Mouse (Mus musculus): ENCODE data around the gene Pdia6. TPM values are rescaled to one million over a fixed set of nuclear protein-coding genes. Genes with fewer than 3 reads are reported as not detected.

Gene Pdia6
- 456 and 462 TPM in 2 replicates for polyA plus RNA-seq (2016; fragmentation: Nextera tagmentation; extraction: Ambion mirVana)

- H3K9me3 ChIP-seq: no peaks in the 10 kb centered on the region
- WGBS: 2% methylated on average over 46 of the region's 48 CpGs
- peak; percentile 99 for ATAC-seq (ENCODE audit: low FRiP score, low read depth)
- peaks cover 22% of the 10 kb centered on the region for H3K4me1 ChIP-seq
- peak within 1 kb of the TSS; percentile 90 for H3K4me3 ChIP-seq
- H3K36me3 ChIP-seq: peaks cover 24% of the 10 kb centered on the region
- no peaks in the 10 kb centered on the region for H3K27me3 ChIP-seq (replicated peaks)
- peak within 1 kb of the TSS; percentile 46; the same call in 1 of the 2 replicates for H3K27ac ChIP-seq
- peak within 1 kb of the TSS; percentile 77 for H3K4me2 ChIP-seq (replicated peaks)
- H3K9ac ChIP-seq: peak within 1 kb of the TSS; percentile 86
Measured at GRCm38 (mm10) chr12:17265971-17266672, at the start of gene Pdia6. Gene Pdia6 (plus strand): TSS chr12:17266545.

DNA sequence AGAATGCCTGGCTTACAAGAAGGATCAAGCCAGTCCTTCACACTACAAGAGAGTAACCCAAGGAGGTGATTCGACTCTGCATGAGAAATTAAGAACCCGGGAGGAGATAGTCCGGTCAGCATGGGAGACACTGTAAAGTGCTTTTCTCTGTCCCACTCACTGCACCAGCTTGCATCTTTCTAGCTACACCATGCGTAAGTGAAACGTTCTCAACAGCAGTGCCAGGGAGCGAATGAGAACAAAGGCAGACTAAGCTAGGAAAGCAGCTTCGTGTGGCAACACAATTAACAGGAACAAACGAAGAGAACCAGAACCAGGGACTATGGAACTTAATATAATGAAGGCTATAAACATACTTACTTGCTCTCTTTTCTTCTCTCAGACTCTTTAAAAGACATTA is 48.0 kb upstream of the Pdia6 start:
- WGBS: 56% methylated on average over 8 of the region's 8 CpGs

DNA sequence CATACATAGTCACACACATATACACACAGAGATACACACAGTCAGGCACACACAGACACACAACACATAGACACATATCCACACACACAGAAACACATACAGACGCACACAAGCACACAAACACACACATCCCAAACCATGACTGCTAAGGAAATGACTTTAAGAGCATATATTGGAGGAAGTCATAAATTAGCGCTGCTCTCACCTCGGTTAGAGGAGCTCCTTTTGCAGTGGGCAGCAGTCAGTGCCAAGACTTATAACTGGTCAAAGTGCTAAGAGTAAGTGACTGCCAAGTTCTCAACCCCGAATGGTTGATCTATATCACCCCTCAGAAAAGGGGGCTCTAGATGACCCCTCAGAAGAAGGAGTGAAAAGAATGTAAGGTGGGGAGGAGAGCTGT is 47.2 kb upstream of the Pdia6 start:
- no peaks in the 10 kb centered on the region for H3K36me3 ChIP-seq
- H3K4me3 ChIP-seq: no peak overlapping the region
- ATAC-seq (ENCODE audit: low FRiP score, low read depth): no peak
- H3K27ac ChIP-seq: no peak overlapping the region
- no peaks in the 10 kb centered on the region for H3K27me3 ChIP-seq (replicated peaks)
- H3K9me3 ChIP-seq: no peaks in the 10 kb centered on the region
- WGBS: 67% methylated on average over 4 of the region's 4 CpGs
- no peaks in the 10 kb centered on the region for H3K4me1 ChIP-seq
- H3K9ac ChIP-seq: no peak overlapping the region
- H3K4me2 ChIP-seq (replicated peaks): no peak overlapping the region

More for the DNA sequence above, 48.0 kb upstream of the Pdia6 start:
- H3K36me3 ChIP-seq: no peaks in the 10 kb centered on the region
- H3K4me1 ChIP-seq: no peaks in the 10 kb centered on the region
- H3K27ac ChIP-seq: no peak overlapping the region
- no peak overlapping the region for H3K4me2 ChIP-seq (replicated peaks)
- ATAC-seq (ENCODE audit: low FRiP score, low read depth): no peak
- no peak overlapping the region for H3K4me3 ChIP-seq
- H3K9me3 ChIP-seq: no peaks in the 10 kb centered on the region
- H3K27me3 ChIP-seq (replicated peaks): no peaks in the 10 kb centered on the region
- H3K9ac ChIP-seq: no peak overlapping the region

DNA sequence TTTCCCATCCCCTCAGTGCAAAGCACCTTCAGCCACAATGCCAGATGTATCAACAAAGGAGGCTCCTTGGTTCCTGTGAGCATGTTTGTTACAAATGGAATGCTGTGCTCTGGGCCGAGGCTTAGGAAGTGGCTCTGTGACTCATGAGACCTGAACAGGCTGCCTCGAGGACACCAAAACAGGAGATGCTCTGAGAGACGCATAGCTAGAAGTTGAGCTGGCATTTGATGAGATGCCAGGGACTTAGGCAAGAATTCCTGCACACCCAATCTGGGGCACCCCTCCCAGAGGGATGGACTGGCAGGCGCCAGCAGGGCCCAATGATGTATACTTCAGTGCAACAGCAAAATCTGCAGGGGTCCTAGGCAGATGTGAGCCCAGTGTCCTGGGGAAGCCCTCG is 45.7 kb upstream of the Pdia6 start:
- H3K4me1 ChIP-seq: no peaks in the 10 kb centered on the region
- H3K4me2 ChIP-seq (replicated peaks): no peak overlapping the region
- H3K9ac ChIP-seq: no peak overlapping the region
- no peak for ATAC-seq (ENCODE audit: low FRiP score, low read depth)
- H3K27me3 ChIP-seq (replicated peaks): no peaks in the 10 kb centered on the region
- no peak overlapping the region for H3K27ac ChIP-seq
- no peaks in the 10 kb centered on the region for H3K9me3 ChIP-seq
- H3K36me3 ChIP-seq: no peaks in the 10 kb centered on the region
- no peak overlapping the region for H3K4me3 ChIP-seq
- WGBS: 78% methylated on average over 5 of the region's 5 CpGs

DNA sequence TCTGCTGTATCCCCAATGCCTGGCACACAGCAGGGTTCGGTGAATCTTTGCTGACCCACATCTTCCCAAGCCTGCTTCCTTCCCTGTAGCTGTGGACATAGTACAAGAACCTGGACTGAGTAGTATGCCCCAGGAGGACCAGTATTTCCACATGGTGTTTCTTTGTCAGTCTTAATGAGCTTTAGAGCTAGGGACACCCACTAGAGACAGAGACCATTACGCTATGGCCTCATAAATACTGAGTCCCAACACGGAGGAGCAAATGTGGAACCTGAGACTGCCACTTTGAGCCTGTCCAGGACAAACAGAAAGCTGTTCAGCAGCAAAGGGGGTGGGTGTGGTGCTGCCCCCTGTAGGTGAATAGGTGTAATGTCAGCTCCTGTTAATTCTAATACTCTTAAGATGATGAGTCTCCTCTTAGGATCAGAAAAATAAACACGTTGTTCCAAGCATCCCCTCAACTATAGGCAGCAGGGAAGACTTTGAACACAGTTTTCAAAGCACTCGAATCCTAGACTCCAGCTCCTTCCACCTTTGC is 44.4 kb upstream of the Pdia6 start:
- Histone ChIP-seq H3K27me3 (replicated peaks) (no peaks in the 10 kb centered on the region), H3K27ac (no peak overlapping the region), H3K4me2 (replicated peaks) (no peak overlapping the region), H3K36me3 (no peaks in the 10 kb centered on the region), H3K4me1 (no peaks in the 10 kb centered on the region), H3K9ac (no peak overlapping the region), H3K4me3 (no peak overlapping the region), H3K9me3 (no peaks in the 10 kb centered on the region)
- 48% methylated on average over 5 of the region's 5 CpGs for WGBS
- no peak for ATAC-seq (ENCODE audit: low FRiP score, low read depth)

- no peak overlapping the region for H3K9ac ChIP-seq
- H3K27me3 ChIP-seq (replicated peaks): no peaks in the 10 kb centered on the region
- 31% methylated on average over 3 of the region's 3 CpGs for WGBS
- ATAC-seq (ENCODE audit: low FRiP score, low read depth): no peak
- no peak overlapping the region for H3K4me3 ChIP-seq
- H3K4me1 ChIP-seq: no peaks in the 10 kb centered on the region
- H3K9me3 ChIP-seq: no peaks in the 10 kb centered on the region
- H3K36me3 ChIP-seq: no peaks in the 10 kb centered on the region
- no peak overlapping the region for H3K4me2 ChIP-seq (replicated peaks)
- no peak overlapping the region for H3K27ac ChIP-seq
Measured at GRCm38 (mm10) chr12:17223050-17223449, 43.3 kb upstream of the Pdia6 start.

DNA sequence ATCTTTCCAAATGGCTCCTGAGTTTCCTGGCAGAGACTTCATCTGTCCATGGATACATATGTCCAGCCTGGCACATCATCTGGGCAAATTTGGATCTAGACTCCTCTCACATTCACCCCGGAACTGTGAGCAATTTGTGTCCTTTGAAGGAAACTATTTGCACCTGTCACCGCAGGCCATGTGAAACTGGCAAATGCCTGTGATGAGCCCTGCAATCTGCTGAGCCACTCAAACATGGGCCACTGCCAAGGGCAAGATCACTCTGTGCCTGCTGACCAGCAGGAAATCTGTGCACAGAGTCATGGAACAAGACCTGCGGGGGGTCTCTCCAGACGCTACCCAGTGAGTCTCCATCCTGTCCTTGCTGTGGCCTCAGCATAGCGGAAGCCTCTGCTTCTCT is 41.3 kb upstream of the Pdia6 start:
- H3K4me1 ChIP-seq: no peaks in the 10 kb centered on the region

DNA sequence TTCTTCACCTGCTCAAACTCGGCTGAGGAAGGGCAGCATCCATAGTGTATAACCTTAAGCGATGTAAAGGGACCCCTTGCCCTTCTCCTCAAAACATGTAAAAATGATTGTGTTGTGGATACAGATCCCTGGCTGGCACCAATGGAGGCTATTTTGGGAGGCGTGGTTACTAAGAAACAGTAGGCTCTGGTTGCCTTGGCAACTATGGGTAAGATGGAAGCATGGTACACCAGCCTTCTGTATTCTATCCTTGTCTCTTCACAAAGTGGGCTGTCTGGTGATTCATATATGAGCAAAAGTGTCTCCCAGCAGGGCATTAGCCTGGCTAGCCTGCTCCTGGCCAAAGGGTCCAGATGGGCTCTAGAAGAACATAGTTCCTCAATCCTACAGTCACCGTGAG is 38.4 kb upstream of the Pdia6 start:
- H3K9ac ChIP-seq: no peak overlapping the region
- WGBS: 71% methylated on average over 4 of the region's 4 CpGs
- no peaks in the 10 kb centered on the region for H3K36me3 ChIP-seq
- no peaks in the 10 kb centered on the region for H3K9me3 ChIP-seq
- no peak overlapping the region for H3K4me3 ChIP-seq
- no peaks in the 10 kb centered on the region for H3K27me3 ChIP-seq (replicated peaks)
- no peaks in the 10 kb centered on the region for H3K4me1 ChIP-seq
- no peak for ATAC-seq (ENCODE audit: low FRiP score, low read depth)
- no peak overlapping the region for H3K4me2 ChIP-seq (replicated peaks)
- H3K27ac ChIP-seq: no peak overlapping the region

More for the DNA sequence above, 41.3 kb upstream of the Pdia6 start:
- no peaks in the 10 kb centered on the region for H3K36me3 ChIP-seq
- H3K27me3 ChIP-seq (replicated peaks): no peaks in the 10 kb centered on the region
- H3K4me2 ChIP-seq (replicated peaks): no peak overlapping the region
- H3K27ac ChIP-seq: no peak overlapping the region
- no peak overlapping the region for H3K4me3 ChIP-seq
- ATAC-seq (ENCODE audit: low FRiP score, low read depth): no peak
- no peak overlapping the region for H3K9ac ChIP-seq
- WGBS: 78% methylated on average over 5 of the region's 5 CpGs
- no peaks in the 10 kb centered on the region for H3K9me3 ChIP-seq

DNA sequence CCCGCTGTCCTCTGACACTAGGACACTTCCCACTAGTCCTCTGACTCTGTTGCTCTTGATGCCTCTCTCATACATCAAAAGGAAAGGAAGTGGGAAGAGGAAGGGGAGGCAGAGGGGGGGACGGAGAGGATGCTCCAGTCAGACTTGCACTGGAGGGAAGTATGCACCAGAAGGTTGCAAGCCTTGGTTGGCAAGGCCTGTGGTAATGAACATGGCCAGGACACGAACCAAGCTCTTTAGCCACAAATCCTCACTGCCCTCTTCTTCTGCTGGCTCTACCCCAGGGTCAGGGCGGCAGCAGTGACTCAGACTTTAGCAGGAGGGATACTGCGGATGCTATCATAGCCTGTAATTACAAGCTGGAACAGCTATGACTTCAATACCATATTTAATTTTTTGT is 35.8 kb upstream of the Pdia6 start:
- H3K4me3 ChIP-seq: no peak overlapping the region
- H3K4me2 ChIP-seq (replicated peaks): no peak overlapping the region
- WGBS: 73% methylated on average over 5 of the region's 5 CpGs
- no peaks in the 10 kb centered on the region for H3K27me3 ChIP-seq (replicated peaks)
- no peaks in the 10 kb centered on the region for H3K4me1 ChIP-seq
- no peak overlapping the region for H3K9ac ChIP-seq
- no peaks in the 10 kb centered on the region for H3K36me3 ChIP-seq
- no peak overlapping the region for H3K27ac ChIP-seq
- no peak for ATAC-seq (ENCODE audit: low FRiP score, low read depth)
- no peaks in the 10 kb centered on the region for H3K9me3 ChIP-seq

DNA sequence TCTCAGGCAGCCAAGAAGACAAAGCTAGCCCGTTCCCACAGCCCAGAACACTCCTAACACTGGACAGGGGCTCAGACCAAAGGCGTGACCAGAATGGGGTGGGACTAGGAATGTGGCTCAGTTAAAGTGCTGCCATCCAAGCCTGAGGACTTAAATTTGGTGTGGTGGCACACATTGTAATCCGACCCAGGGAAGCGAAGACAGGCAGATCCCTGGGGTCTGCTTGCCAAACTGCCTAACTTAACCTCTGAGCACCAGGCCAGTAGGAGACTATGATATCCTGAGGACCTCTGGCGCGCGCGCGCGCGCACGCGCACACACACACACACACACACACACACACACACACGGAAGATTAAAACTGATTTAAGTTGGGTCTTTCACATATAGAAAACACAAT is 34.8 kb upstream of the Pdia6 start:
- Histone ChIP-seq H3K4me3 (no peak overlapping the region), H3K36me3 (no peaks in the 10 kb centered on the region), H3K27me3 (replicated peaks) (no peaks in the 10 kb centered on the region), H3K4me2 (replicated peaks) (no peak overlapping the region), H3K4me1 (no peaks in the 10 kb centered on the region), H3K9me3 (no peaks in the 10 kb centered on the region), H3K9ac (no peak overlapping the region), H3K27ac (no peak overlapping the region)
- WGBS: 86% methylated on average over 14 of the region's 14 CpGs
- ATAC-seq (ENCODE audit: low FRiP score, low read depth): no peak

- Histone ChIP-seq H3K27me3 (replicated peaks) (no peaks in the 10 kb centered on the region), H3K4me2 (replicated peaks) (no peak overlapping the region), H3K9ac (no peak overlapping the region), H3K36me3 (no peaks in the 10 kb centered on the region), H3K4me1 (no peaks in the 10 kb centered on the region), H3K27ac (no peak overlapping the region), H3K4me3 (no peak overlapping the region), H3K9me3 (no peaks in the 10 kb centered on the region)
- WGBS: 50% methylated on average over 11 of the region's 11 CpGs
- ATAC-seq (ENCODE audit: low FRiP score, low read depth): 0 out of 2 replicates have a peak, but pooled peaks have one; percentile 21
Measured at GRCm38 (mm10) chr12:17235535-17236313, 30.6 kb upstream of the Pdia6 start.

GRCm38 (mm10) chr12:17238588-17239427 is 27.5 kb upstream of the Pdia6 start:
- Histone ChIP-seq H3K4me3 (no peak overlapping the region), H3K27me3 (replicated peaks) (no peaks in the 10 kb centered on the region), H3K4me1 (no peaks in the 10 kb centered on the region), H3K27ac (no peak overlapping the region), H3K9ac (no peak overlapping the region), H3K9me3 (no peaks in the 10 kb centered on the region), H3K4me2 (replicated peaks) (no peak overlapping the region), H3K36me3 (no peaks in the 10 kb centered on the region)
- 55% methylated on average over 12 of the region's 12 CpGs for WGBS
- ATAC-seq (ENCODE audit: low FRiP score, low read depth): no peak
